Mouse (Mus musculus): ENCODE measurements at regions not wholly inside any gene's neighbourhood (a gene's known extent, or its start where the extent isn't known, plus 50 kb on each side); places are given as distances from the start of the nearest gene placed in this dataset.

GRCm38 (mm10) chr9:26060834-26061233, 579.5 kb downstream of the Eepd1 start:
- DNase-seq (ENCODE audit: low spot score in 2 of 2): peak in 1 of 2 experiments; percentile 3

DNA sequence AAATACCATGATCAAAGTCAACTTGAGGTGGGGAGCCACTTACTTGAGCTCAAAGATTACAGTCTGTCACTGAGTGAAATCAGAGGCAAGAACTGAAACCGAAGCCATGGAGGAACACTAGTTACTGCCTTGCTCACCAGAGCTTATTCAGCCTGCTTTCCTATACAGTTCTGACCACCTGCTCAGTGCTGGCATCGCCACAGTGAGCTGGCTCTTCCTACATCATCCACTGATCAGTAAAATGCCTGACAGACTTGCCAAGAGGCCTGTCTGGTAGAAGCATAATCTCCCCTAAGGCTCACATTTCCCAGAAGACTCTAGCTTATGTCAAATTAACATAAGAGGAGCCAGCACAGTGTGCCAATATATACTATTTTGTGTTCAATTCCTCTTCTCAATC, 595.7 kb downstream of the Eepd1 start:
- no peak for DNase-seq (ENCODE audit: low spot score in 2 of 2)

GRCm38 (mm10) chr9:26086524-26086923, 605.2 kb downstream of the Eepd1 start:
- no peak for DNase-seq (ENCODE audit: low spot score in 2 of 2)

- no peak for DNase-seq (ENCODE audit: low spot score in 2 of 2)
Measured at GRCm38 (mm10) chr9:26092061-26092687, 610.8 kb downstream of the Eepd1 start.

DNA sequence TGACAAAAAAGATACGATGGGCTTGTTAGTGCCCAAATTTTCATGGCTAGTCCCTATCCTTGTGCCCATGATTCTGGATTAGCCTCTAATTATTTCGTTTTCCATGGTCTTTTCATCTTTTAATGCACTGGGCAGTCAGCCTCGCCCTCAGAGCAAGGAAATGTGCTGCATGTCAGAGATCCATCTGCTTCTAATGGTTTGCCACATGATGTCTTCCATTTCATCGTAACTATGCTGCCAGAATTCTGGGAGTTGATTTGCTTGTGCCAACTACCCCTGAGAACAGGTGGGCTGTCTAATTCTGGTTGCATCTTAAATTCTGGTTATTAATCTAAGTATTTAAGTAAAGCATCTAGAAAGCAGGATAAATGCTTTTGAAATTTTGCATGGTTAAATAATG, 622.8 kb downstream of the Eepd1 start:
- no peak for DNase-seq (ENCODE audit: low spot score in 2 of 2)

DNA sequence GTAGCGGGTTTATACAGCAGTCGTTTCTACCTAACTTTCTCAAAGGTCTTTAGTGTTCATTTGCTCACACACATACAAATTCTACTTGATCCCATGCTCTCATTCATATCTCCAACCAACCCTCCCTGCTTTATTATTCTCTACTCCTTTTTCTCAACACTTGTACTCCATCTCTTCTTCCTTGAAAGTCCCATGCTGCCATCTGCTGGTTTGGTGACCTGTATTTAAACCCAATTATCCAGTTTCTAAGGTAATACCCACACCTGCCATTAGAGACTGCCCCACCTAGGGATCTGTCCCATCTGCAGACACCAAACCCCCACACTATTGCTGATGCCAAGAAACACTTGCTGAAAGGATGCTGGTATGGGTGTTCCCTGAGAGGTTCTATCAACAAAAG, 611.5 kb upstream of the B3gat1 start:
- peak; percentile 30 to 55 for DNase-seq (ENCODE audit: low spot score in 2 of 2)

DNA sequence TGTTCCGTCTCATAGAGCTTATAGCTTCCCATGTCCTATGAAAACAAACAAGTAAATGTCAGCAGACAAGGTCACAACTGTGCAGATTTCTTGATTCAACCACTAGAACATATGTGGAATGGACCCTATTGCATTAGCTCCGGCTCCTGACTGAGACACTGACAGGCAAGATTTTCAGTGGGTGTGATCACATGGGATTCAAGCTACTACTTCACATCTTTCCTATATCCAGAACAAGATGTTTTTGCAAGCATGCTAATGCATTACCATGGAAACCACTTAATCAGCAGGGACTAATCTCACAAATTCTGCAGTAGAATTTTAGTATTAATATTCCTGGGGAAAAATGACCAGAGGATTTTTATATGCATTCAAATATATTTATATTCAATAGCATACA, 598.9 kb upstream of the B3gat1 start:
- DNase-seq (ENCODE audit: low spot score in 2 of 2): peak; percentile 11 to 30
